Mouse (Mus musculus): ENCODE results near the gene Guca1a. TPM values are rescaled to one million over a fixed set of nuclear protein-coding genes. Genes with fewer than 3 reads are reported as not detected.

The Guca1a gene
- polyA plus RNA-seq (2015; fragmentation: Nextera tagmentation; extraction: Ambion mirVana), result 5.4 and 6.7 TPM in 2 replicates

GRCm38 (mm10) chr17:47400451-47400850 lies at the start of gene Guca1a:
Gene Guca1a, minus strand, starts transcription at chr17:47400584.
- Histone ChIP-seq H3K4me1 (replicated peaks; ENCODE audit: control insufficient read depth, insufficient read depth) (0 out of 2 replicates have a peak, but pooled peaks cover 2% of the 10 kb centered on the region), H3K27me3 (ENCODE audit: control insufficient read depth, insufficient read depth, low read length) (no peaks in the 10 kb centered on the region), H3K36me3 (ENCODE audit: control insufficient read depth, insufficient read depth, low read length) (no peaks in the 10 kb centered on the region), H3K4me2 (replicated peaks; ENCODE audit: low read depth) (no peak within 1 kb of the TSS), H3K9me3 (ENCODE audit: control insufficient read depth, low read length) (no peaks in the 10 kb centered on the region), H3K27ac (replicated peaks) (no peak within 1 kb of the TSS), H3K4me3 (ENCODE audit: low read depth, low read length) (no peak within 1 kb of the TSS), H3K9ac (ENCODE audit: low read length) (no peak within 1 kb of the TSS)
- 57% methylated on average over 10 of the region's 10 CpGs for WGBS
- ATAC-seq (ENCODE audit: low FRiP score, low TSS enrichment), result no peak
- TF ChIP-seq EP300 (optimal IDR thresholded peaks at IDR 0.05) (no peak), CTCF (IDR thresholded peaks at IDR 0.05; ENCODE audit: low read depth) (no peak)
- DNase-seq (ENCODE audit: low spot score), result no peak

- Histone ChIP-seq H3K36me3 (ENCODE audit: control insufficient read depth, insufficient read depth, low read length) (no peaks in the 10 kb centered on the region), H3K4me1 (replicated peaks; ENCODE audit: control insufficient read depth, insufficient read depth) (peaks cover 14% of the 10 kb centered on the region), H3K9me3 (ENCODE audit: control insufficient read depth, low read length) (no peaks in the 10 kb centered on the region), H3K4me3 (ENCODE audit: low read depth, low read length) (no peak overlapping the region), H3K27ac (replicated peaks) (peak overlapping the region; percentile 87), H3K9ac (ENCODE audit: low read length) (no peak overlapping the region), H3K4me2 (replicated peaks; ENCODE audit: low read depth) (no peak overlapping the region), H3K27me3 (ENCODE audit: control insufficient read depth, insufficient read depth, low read length) (no peaks in the 10 kb centered on the region)
- no peak for TF ChIP-seq CTCF (IDR thresholded peaks at IDR 0.05; ENCODE audit: low read depth)
- TF ChIP-seq EP300 (optimal IDR thresholded peaks at IDR 0.05), result no peak
- DNase-seq (ENCODE audit: low spot score), result no peak
- ATAC-seq (ENCODE audit: low FRiP score, low TSS enrichment), result no peak
- 56% methylated on average over 5 of the region's 5 CpGs for WGBS
These were observed 49.0 kb upstream of the Guca1a start for GRCm38 (mm10) chr17:47449432-47449831.

GRCm38 (mm10) chr17:47448523-47449372 lies 48.4 kb upstream of the Guca1a start:
- peaks cover 14% of the 10 kb centered on the region for H3K4me1 ChIP-seq (replicated peaks; ENCODE audit: control insufficient read depth, insufficient read depth)
- TF ChIP-seq CTCF (IDR thresholded peaks at IDR 0.05; ENCODE audit: low read depth) (no peak), EP300 (optimal IDR thresholded peaks at IDR 0.05) (no peak)
- H3K4me2 ChIP-seq (replicated peaks; ENCODE audit: low read depth), result no peak overlapping the region
- ATAC-seq (ENCODE audit: low FRiP score, low TSS enrichment) (0 out of 2 replicates have a peak, but pooled peaks have one; percentile 10), DNase-seq (ENCODE audit: low spot score) (peak; percentile 52)
- no peaks in the 10 kb centered on the region for H3K36me3 ChIP-seq (ENCODE audit: control insufficient read depth, insufficient read depth, low read length)
- H3K9me3 ChIP-seq (ENCODE audit: control insufficient read depth, low read length), result no peaks in the 10 kb centered on the region
- no peak overlapping the region for H3K4me3 ChIP-seq (ENCODE audit: low read depth, low read length)
- no peaks in the 10 kb centered on the region for H3K27me3 ChIP-seq (ENCODE audit: control insufficient read depth, insufficient read depth, low read length)
- H3K9ac ChIP-seq (ENCODE audit: low read length), result no peak overlapping the region
- WGBS, result 27% methylated on average over 8 of the region's 8 CpGs
- peak overlapping the region; percentile 87 for H3K27ac ChIP-seq (replicated peaks)

- Histone ChIP-seq H3K9me3 (ENCODE audit: control insufficient read depth, low read length) (no peaks in the 10 kb centered on the region), H3K9ac (ENCODE audit: low read length) (no peak overlapping the region), H3K4me1 (replicated peaks; ENCODE audit: control insufficient read depth, insufficient read depth) (peaks cover 11% of the 10 kb centered on the region), H3K36me3 (ENCODE audit: control insufficient read depth, insufficient read depth, low read length) (no peaks in the 10 kb centered on the region), H3K4me3 (ENCODE audit: low read depth, low read length) (no peak overlapping the region), H3K27ac (replicated peaks) (peak overlapping the region; percentile 53), H3K4me2 (replicated peaks; ENCODE audit: low read depth) (no peak overlapping the region), H3K27me3 (ENCODE audit: control insufficient read depth, insufficient read depth, low read length) (no peaks in the 10 kb centered on the region)
- 72% methylated on average over 11 of the region's 11 CpGs for WGBS
- DNase-seq (ENCODE audit: low spot score) (peak; percentile 65), ATAC-seq (ENCODE audit: low FRiP score, low TSS enrichment) (peak; percentile 38)
- TF ChIP-seq CTCF (IDR thresholded peaks at IDR 0.05; ENCODE audit: low read depth), result no peak
- no peak for TF ChIP-seq EP300 (optimal IDR thresholded peaks at IDR 0.05)
These were observed 46.2 kb upstream of the Guca1a start for GRCm38 (mm10) chr17:47446561-47446960.

- Histone ChIP-seq H3K27ac (replicated peaks) (peak overlapping the region; percentile 53), H3K27me3 (ENCODE audit: control insufficient read depth, insufficient read depth, low read length) (no peaks in the 10 kb centered on the region), H3K9ac (ENCODE audit: low read length) (no peak overlapping the region), H3K9me3 (ENCODE audit: control insufficient read depth, low read length) (no peaks in the 10 kb centered on the region), H3K4me3 (ENCODE audit: low read depth, low read length) (no peak overlapping the region), H3K4me1 (replicated peaks; ENCODE audit: control insufficient read depth, insufficient read depth) (peaks cover 11% of the 10 kb centered on the region), H3K36me3 (ENCODE audit: control insufficient read depth, insufficient read depth, low read length) (no peaks in the 10 kb centered on the region), H3K4me2 (replicated peaks; ENCODE audit: low read depth) (no peak overlapping the region)
- DNase-seq (ENCODE audit: low spot score), result peak; percentile 51
- 67% methylated on average over 9 of the region's 9 CpGs for WGBS
- ATAC-seq (ENCODE audit: low FRiP score, low TSS enrichment), result peak; percentile 21; the same call in 1 of the 2 replicates
- TF ChIP-seq CTCF (IDR thresholded peaks at IDR 0.05; ENCODE audit: low read depth) (no peak), EP300 (optimal IDR thresholded peaks at IDR 0.05) (no peak)
These were observed 45.6 kb upstream of the Guca1a start for GRCm38 (mm10) chr17:47446025-47446424.

GRCm38 (mm10) chr17:47445518-47445917 lies 45.1 kb upstream of the Guca1a start:
- H3K9ac ChIP-seq (ENCODE audit: low read length), result no peak overlapping the region
- no peak overlapping the region for H3K4me2 ChIP-seq (replicated peaks; ENCODE audit: low read depth)
- peak; percentile 19 for DNase-seq (ENCODE audit: low spot score)
- ATAC-seq (ENCODE audit: low FRiP score, low TSS enrichment), result no peak
- no peaks in the 10 kb centered on the region for H3K9me3 ChIP-seq (ENCODE audit: control insufficient read depth, low read length)
- H3K36me3 ChIP-seq (ENCODE audit: control insufficient read depth, insufficient read depth, low read length), result no peaks in the 10 kb centered on the region
- H3K27me3 ChIP-seq (ENCODE audit: control insufficient read depth, insufficient read depth, low read length), result no peaks in the 10 kb centered on the region
- no peak overlapping the region for H3K4me3 ChIP-seq (ENCODE audit: low read depth, low read length)
- peak overlapping the region; percentile 53 for H3K27ac ChIP-seq (replicated peaks)
- TF ChIP-seq EP300 (optimal IDR thresholded peaks at IDR 0.05) (no peak), CTCF (IDR thresholded peaks at IDR 0.05; ENCODE audit: low read depth) (no peak)
- H3K4me1 ChIP-seq (replicated peaks; ENCODE audit: control insufficient read depth, insufficient read depth), result peaks cover 11% of the 10 kb centered on the region
- WGBS, result 61% methylated on average over 11 of the region's 11 CpGs

Measured in stomach, postnatal 0 days (tissue).